Mouse (Mus musculus): ENCODE measurements around the gene Fars2.

GRCm38 (mm10) chr13:36495980-36496379 is 378.8 kb downstream of the Fars2 start:
- TF ChIP-seq POLR2A (IDR thresholded peaks at IDR 0.05; ENCODE audit: low read depth, low read length), result no peak
- TF ChIP-seq CTCF (IDR thresholded peaks at IDR 0.05; ENCODE audit: extremely low read depth, insufficient read depth, insufficient read length, insufficient replicate concordance), result no peak

Measured in spleen, adult 2 months (tissue).